Mouse (Mus musculus) cerebellum, postnatal 4 days (tissue): ENCODE measurements around the gene Mex3d.

Experiments
- DNase-seq, 2 experiments: peaks; one replicate each; pipeline ENCODE4 v3.0.0; 2022; ENCODE audit warnings: low spot score in 2 of 2, mixed read lengths in 1 of 2

Gene Mex3d

GRCm38 (mm10) chr10:80331636-80332524 lies 55.6 kb downstream of the Mex3d start:
- no peak for DNase-seq

GRCm38 (mm10) chr10:80330888-80331287 lies 56.6 kb downstream of the Mex3d start:
- DNase-seq, result no peak
